Mouse (Mus musculus): ENCODE results near the gene Syngr2.

DNA sequence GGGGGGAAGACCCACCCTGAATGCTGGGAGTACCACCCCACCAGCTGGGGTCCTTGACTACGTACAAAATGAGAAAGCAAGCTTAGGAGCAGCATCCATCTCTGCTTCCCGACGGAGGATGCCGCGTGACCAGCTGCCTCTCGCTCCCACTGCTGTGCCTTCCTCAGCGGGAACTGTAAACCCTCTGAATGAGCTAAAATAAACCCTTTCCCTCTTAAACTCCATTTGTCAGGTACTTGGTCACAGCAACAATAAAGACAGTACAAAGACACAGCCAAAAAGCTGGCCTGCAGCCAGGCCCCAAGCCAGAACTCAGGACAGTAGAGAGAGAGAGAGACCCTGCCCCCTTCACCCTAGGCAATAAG lies 39.8 kb upstream of the Syngr2 start:
- TF ChIP-seq CTCF (IDR thresholded peaks at IDR 0.05; ENCODE audit: borderline replicate concordance, extremely low read depth, insufficient read depth, insufficient read length) (no peak), POLR2A (IDR thresholded peaks at IDR 0.05; ENCODE audit: borderline replicate concordance, extremely low read depth, insufficient read depth, insufficient read length, poor library complexity, severe bottlenecking) (no peak)

Data from brain, embryonic 14.5 days (tissue).